Mouse (Mus musculus) retina, adult 2 months (tissue): ENCODE results near the gene Pex6.

Source experiments
- DNase-seq: peaks from one replicate; pipeline ENCODE4 v3.0.0-alpha.2; 2012; ENCODE audit warnings: low read depth, low spot score

Pex6 gene

GRCm38 (mm10) chr17:46773278-46774130 is 62.2 kb downstream of the Pex6 start:
- no peak for DNase-seq

DNA sequence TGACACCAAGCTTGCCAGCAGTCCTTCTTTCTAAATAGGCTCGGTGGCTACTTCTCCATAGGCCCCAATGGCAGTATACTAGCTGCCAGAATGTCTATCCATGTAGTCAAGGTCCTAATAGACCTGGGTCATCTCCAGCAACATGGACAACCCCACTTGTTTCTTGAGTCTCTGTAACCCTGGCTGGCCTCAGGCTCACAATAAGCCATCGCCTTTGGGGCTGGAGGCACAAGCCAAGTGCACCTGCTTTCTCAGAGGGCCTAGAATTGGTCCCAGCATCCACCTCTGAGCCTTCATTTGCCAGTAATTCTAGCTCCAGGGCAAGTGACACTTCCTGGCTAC is 62.8 kb downstream of the Pex6 start:
- no peak for DNase-seq

DNA sequence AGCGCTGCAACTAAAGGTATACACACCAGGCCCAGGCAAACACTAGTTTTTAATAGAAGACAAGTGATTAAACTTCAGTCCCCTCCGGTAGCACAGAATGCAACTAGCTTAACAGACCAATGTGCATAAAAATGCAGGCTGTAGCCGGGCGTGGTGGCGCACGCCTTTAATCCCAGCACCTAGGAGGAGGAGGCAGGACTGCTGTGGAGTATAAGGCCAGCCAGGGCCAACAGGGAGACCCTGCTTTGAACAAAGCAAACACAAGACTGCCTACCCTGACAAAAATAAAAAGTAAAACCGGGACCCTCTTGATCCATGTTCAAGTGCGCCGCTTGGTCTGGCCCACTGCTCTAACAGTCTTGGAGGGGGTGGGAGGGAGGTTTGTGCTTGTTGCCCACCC is 63.8 kb downstream of the Pex6 start:
- DNase-seq = no peak
